In the genomic region with DNA sequence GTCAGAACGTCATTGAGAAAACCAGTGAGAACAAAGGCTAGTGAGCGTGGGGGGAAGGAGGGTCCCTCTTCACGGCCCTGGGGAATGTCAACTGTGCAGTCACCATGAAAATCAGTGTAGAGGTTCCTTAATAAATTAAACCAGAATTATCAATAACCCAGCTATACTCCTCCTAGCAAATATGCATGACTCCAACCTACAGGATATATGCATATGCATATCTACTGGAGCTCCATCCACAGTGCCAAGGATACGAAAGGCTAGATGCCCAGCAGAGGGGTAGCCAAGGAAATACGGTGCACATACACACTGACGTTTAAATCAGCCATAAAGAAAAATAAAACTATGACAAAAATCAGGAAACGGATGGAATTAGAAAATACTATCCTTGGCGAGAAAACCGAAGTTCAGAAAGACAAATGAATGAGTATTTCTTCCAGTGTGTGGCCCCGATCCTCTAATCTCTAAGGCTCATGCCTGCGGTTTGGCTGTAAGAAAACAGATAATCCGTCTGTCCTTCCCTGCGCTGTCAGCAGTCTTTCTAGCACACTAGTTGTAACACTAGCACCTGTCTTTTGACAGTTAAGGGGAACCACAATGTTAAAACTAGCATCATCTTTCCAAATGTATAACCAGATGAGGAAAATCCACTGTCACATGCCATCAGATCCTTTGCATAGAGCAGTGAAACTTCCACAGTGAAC, we compare ENCODE assay signal across 13 mouse cellular contexts.
"Had no signal": no experiment of that assay in that cellular context is flagged by ENCODE, and none has a peak within 500 bp of the region (broad histone marks: within the 10 kb centered on the region; RNA-seq: fewer than 3 reads in every experiment).

No protein-coding gene starts in this region.

- H3K9me3 ChIP-seq: intestine, embryonic 15.5 days; limb, embryonic 10.5 days; midbrain, embryonic 13.5 days had no signal

- H3K27ac ChIP-seq: intestine, embryonic 15.5 days; limb, embryonic 10.5 days; midbrain, embryonic 13.5 days had no signal

- ATAC-seq: intestine, embryonic 15.5 days; lung, postnatal 0 days; midbrain, embryonic 13.5 days had no signal

- H3K27me3 ChIP-seq: intestine, embryonic 15.5 days; midbrain, embryonic 13.5 days had no signal

- H3K4me1 ChIP-seq: intestine, embryonic 15.5 days; limb, embryonic 10.5 days; midbrain, embryonic 13.5 days had no signal

- H3K4me2 ChIP-seq: intestine, embryonic 15.5 days; midbrain, embryonic 13.5 days had no signal

- DNase-seq: kidney, adult 18-20 months; kidney, postnatal 10 days; kidney, postnatal 4 days; lung, adult 2 months; lung, postnatal 36 days; right cerebral cortex, adult 18-20 months; thymus, adult 18-20 months; thymus, postnatal 14 days had no signal

- H3K4me3 ChIP-seq: intestine, embryonic 15.5 days; layer of hippocampus, adult 2 months; limb, embryonic 10.5 days; midbrain, embryonic 13.5 days had no signal

- H3K9ac ChIP-seq: intestine, embryonic 15.5 days; midbrain, embryonic 13.5 days had no signal
